Mouse (Mus musculus) kidney, adult 2 months (tissue): Measurements from ENCODE around the gene Pax6. TPM values are rescaled to one million over a fixed set of nuclear protein-coding genes. Genes with fewer than 3 reads are reported as not detected.

ENCODE experiments used
- DNase-seq: peaks from one replicate; pipeline ENCODE4 v3.0.0; 2021
- H3K27ac ChIP-seq: fragments of 200-500 bp; 2 replicates; pipeline ENCODE4 v1.5.1; 2012; ENCODE audit warnings: low read depth, low read length, control low read depth, inconsistent platforms; ENCODE audit not compliant: insufficient read depth
- H3K27me3 ChIP-seq: fragments of 200-500 bp; replicated peaks from 2 replicates; pipeline ENCODE4 v1.6.1; 2012; ENCODE audit warnings: mild to moderate bottlenecking, moderate library complexity, low read length, inconsistent platforms; ENCODE audit not compliant: control insufficient read depth, insufficient read depth
- H3K36me3 ChIP-seq: fragments of 200-500 bp; 2 replicates; pipeline ENCODE4 v1.6.1; 2012; ENCODE audit warnings: mild to moderate bottlenecking, moderate library complexity, low read length, inconsistent platforms; ENCODE audit not compliant: control insufficient read depth, insufficient read depth
- H3K4me1 ChIP-seq: fragments of 200-500 bp; 2 replicates; pipeline ENCODE4 v1.6.1; 2011; ENCODE audit warnings: low read length; ENCODE audit not compliant: control insufficient read depth, insufficient read depth
- H3K4me3 ChIP-seq: fragments of 200-500 bp; 2 replicates; pipeline ENCODE4 v1.5.1; 2011; ENCODE audit warnings: mild to moderate bottlenecking, low read depth, low read length, control low read depth; ENCODE audit not compliant: insufficient read depth
- CTCF ChIP-seq: fragments of 200-500 bp; conservative IDR thresholded peaks from 2 replicates; pipeline ENCODE4 v1.5.1; 2011; ENCODE audit warnings: low read depth, mild to moderate bottlenecking, control low read depth, low read length, moderate library complexity, mixed read lengths; ENCODE audit not compliant: insufficient read depth, insufficient read length
- POLR2A ChIP-seq: fragments of 200-500 bp; IDR thresholded peaks from one replicate; pipeline ENCODE4 v1.6.1; 2011; ENCODE audit warnings: low read depth, low read length, control low read depth
- WGBS: fragments of 180-500 bp; shearing (Covaris S2); methylation state at CpG from one replicate; pipeline ENCODE4 v1.1.7; 2018; 5-methylcytosine and 5-hydroxymethylcytosine counted together
- polyA plus RNA-seq: library from polyadenylated mRNA; depleted of rRNA; stranded (reverse); fragments of >200 nt; gene quantifications from 2 replicates; pipeline ENCODE4 v1.2.3, GENCODE M21; 2012

Pax6 gene
- polyA plus RNA-seq, 1 experiment = not detected

DNA sequence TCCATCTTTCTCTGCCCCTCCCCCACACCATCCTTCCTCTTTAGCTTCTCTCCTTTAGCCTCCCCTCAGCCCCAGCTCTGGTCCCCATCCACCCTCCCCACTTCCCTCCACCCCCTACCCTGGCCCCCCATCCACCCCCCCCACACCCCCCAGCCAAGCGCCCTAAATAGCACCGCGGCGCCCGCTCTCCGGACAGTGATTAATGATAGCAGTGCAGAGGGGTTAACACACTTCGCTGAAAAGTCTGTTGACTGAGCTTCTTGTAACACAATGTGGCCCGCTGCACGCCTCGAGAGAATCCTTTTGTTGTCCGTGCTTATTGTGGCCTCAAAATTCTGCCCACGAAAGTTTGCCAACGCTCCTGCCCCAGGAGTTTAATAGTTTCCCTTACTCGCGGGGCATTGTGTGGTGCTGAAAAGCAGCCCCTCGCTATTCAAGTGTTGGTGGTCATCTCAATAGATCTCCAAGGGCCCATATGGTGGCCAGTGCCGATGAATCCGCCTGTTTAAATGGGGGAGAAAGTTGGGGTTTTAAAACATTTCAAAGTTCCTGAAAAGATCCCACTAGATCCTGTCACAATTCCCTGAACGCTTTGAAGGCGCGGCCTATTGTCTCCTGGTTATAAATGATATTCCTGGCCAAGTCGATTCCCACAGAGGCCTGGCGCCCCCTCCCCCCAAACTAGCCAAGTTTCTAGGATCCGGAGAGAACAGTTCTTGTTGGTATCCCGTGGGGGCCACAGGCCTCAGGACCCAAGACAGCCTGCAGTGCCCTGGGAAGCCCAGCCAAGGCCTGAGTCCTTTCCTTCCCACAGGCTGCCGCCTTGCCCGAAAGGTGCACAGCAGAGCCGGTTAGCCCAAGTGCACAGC, 21.3 kb downstream of the Pax6 start:
- Histone ChIP-seq H3K27ac (no peak overlapping the region), H3K27me3 (peaks cover 11% of the 10 kb centered on the region), H3K36me3 (no peaks in the 10 kb centered on the region), H3K4me1 (no peaks in the 10 kb centered on the region), H3K4me3 (no peak overlapping the region)
- TF ChIP-seq POLR2A (no peak), CTCF (no peak)
- no peak for DNase-seq
- WGBS = 16% methylated on average over 28 of the region's 28 CpGs

DNA sequence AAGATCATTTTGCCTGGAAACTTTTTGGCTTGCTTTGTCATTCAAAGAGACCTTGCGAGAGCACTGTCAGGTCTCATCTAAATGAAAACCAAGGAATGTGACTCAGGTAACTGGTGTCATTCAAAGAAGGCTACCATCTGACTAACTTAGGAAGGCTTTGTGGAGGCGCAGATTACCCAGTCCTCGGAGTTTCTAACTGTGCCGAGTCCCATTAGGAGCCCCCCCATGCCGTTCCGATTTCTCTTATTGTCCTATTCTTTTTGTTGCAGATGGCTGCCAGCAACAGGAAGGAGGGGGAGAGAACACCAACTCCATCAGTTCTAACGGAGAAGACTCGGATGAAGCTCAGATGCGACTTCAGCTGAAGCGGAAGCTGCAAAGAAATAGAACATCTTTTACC, 22.6 kb downstream of the Pax6 start:
- DNase-seq = no peak
- TF ChIP-seq CTCF = no peak
- no peak for TF ChIP-seq POLR2A
- Histone ChIP-seq H3K4me3 (no peak overlapping the region), H3K36me3 (no peaks in the 10 kb centered on the region), H3K27ac (no peak overlapping the region), H3K27me3 (peaks cover 9% of the 10 kb centered on the region), H3K4me1 (no peaks in the 10 kb centered on the region)
- WGBS = 25% methylated on average over 10 of the region's 10 CpGs

DNA sequence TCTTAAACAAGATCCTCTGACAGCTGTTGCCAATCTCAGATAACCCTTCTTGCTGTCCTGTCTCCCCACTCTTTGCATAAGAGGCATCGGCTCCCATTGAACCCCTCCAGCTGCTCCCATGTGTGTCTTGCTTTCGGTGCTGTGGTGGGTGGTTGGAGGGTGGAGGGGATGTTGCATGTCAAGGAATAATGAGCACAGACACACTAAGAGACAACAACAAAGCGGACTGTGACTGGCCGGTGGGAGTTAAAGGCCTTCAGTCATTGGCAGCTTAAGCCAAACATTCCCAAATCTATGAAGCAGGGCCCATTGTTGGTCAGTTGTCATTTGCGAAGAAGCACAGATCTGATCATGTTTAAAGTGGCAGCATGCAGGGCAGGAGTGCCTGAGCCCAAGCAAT, 29.0 kb downstream of the Pax6 start:
- WGBS = 90% methylated on average over 5 of the region's 5 CpGs
- no peaks in the 10 kb centered on the region for H3K36me3 ChIP-seq
- DNase-seq = no peak
- no peaks in the 10 kb centered on the region for H3K27me3 ChIP-seq
- no peaks in the 10 kb centered on the region for H3K4me1 ChIP-seq
- no peak overlapping the region for H3K27ac ChIP-seq
- H3K4me3 ChIP-seq = no peak overlapping the region
- TF ChIP-seq CTCF (no peak), POLR2A (no peak)

DNA sequence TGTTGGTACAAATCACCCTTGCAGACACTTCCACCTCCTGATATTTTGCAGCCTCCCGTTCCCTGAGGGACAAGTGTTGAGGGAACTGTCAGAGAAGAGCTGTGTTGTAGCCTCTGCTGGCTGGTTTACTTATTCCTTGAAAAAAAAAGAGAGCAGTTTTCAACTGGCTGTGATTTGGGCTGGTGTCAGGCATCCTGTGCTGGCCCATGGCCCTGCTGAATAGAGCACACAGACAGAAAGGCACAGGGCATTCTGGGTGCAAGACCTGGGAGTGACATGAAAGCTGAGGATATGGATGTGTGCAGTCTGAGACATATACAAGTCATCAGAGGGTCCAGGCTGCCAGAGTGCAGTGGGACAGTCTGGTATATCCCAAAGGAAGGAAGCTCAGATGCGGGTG, 29.9 kb downstream of the Pax6 start:
- H3K27ac ChIP-seq = no peak overlapping the region
- TF ChIP-seq CTCF = no peak
- TF ChIP-seq POLR2A = no peak
- DNase-seq = no peak
- H3K4me1 ChIP-seq = no peaks in the 10 kb centered on the region
- 98% methylated on average over 2 of the region's 2 CpGs for WGBS
- no peaks in the 10 kb centered on the region for H3K36me3 ChIP-seq
- H3K27me3 ChIP-seq = no peaks in the 10 kb centered on the region
- H3K4me3 ChIP-seq = no peak overlapping the region

- no peak for DNase-seq
- no peak for TF ChIP-seq POLR2A
- TF ChIP-seq CTCF = no peak
- Histone ChIP-seq H3K4me3 (no peak overlapping the region), H3K4me1 (no peaks in the 10 kb centered on the region), H3K27ac (no peak overlapping the region), H3K36me3 (no peaks in the 10 kb centered on the region), H3K27me3 (no peaks in the 10 kb centered on the region)
- 87% methylated on average over 4 of the region's 4 CpGs for WGBS
Measured at GRCm38 (mm10) chr2:105701781-105702180, 33.1 kb downstream of the Pax6 start.

DNA sequence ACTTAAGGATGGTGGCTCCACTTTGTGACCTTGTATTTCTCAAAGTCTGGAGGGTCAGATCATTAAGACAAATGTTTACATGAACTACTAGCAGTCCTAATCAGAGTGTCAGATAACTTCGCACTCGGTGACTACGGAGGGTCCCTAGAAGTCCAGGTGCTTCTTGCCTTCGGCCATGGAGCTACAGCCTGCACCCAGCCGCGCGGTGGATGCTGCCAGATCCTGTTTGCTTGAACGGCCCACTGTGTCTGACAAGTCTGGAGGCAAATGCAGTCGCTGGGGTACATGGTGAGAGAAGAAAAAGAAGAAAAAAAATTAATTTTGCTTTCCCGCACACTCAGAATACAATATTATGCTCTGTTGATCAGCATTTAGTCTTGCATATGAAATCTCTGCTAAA, 33.9 kb downstream of the Pax6 start:
- no peaks in the 10 kb centered on the region for H3K27me3 ChIP-seq
- TF ChIP-seq CTCF (no peak), POLR2A (no peak)
- H3K36me3 ChIP-seq = no peaks in the 10 kb centered on the region
- H3K4me1 ChIP-seq = no peaks in the 10 kb centered on the region
- H3K4me3 ChIP-seq = no peak overlapping the region
- H3K27ac ChIP-seq = no peak overlapping the region
- 90% methylated on average over 10 of the region's 10 CpGs for WGBS
- DNase-seq = no peak

DNA sequence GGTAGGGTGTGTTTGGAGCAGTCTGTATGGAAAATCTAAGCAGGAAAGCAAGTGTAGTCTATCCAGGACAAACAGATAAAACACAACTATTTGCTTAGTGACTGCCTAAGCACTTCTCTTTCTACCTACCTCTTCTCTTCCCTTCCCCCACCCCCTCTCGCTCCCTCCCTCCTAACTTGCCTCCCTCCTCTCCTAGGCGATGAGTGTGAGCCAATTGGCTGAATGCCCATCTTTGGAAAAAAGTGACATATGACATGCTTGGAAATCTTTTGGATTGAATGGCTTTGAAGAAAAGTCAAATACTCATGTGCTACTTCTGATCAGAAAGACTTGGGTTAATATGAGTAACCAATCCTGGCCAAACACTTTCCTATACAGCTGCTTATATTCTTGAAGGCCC, 36.6 kb downstream of the Pax6 start:
- 53% methylated on average over 2 of the region's 2 CpGs for WGBS
- no peak for TF ChIP-seq CTCF
- TF ChIP-seq POLR2A = no peak
- no peak overlapping the region for H3K27ac ChIP-seq
- no peak for DNase-seq
- no peaks in the 10 kb centered on the region for H3K27me3 ChIP-seq
- H3K4me3 ChIP-seq = no peak overlapping the region
- no peaks in the 10 kb centered on the region for H3K36me3 ChIP-seq
- no peaks in the 10 kb centered on the region for H3K4me1 ChIP-seq
